ENCODE assay signal across 29 mouse cellular contexts in the genomic region with DNA sequence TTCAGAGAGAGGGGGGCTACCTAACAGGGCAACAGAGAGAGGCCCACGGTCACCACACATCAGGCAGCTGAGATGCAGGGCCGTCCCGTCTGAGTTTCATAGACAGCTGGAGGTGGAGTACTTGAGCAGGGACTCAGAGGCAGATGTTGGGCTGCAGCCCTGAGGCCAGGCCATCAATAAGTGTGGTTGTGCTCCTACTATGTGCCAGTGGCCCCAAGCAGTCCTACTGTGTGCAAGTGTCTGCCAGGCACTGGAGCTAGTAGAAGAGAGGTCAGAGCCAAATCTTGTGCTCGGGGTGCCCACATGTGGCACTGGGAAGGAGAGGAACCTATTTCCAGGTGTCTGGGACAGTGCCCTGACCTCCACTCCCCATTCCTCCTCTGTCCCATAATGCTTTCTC. TPM values are rescaled to one million over a fixed set of nuclear protein-coding genes. Genes with fewer than 3 reads are reported as not detected.
"Had no signal": no experiment of that assay in that cellular context is flagged by ENCODE, and none has a peak within 500 bp of the region (broad histone marks: within the 10 kb centered on the region; RNA-seq: fewer than 3 reads in every experiment).

No protein-coding gene starts in this region.

- H3K27ac ChIP-seq: embryonic facial prominence, embryonic 10.5 days; embryonic facial prominence, embryonic 12.5 days; embryonic facial prominence, embryonic 13.5 days; embryonic facial prominence, embryonic 15.5 days; forebrain, embryonic 10.5 days; forebrain, embryonic 12.5 days; forebrain, embryonic 13.5 days; forebrain, embryonic 15.5 days; gastrocnemius, adult 2 months; heart, adult 2 months; heart, embryonic 10.5 days had no signal

- H3K4me3 ChIP-seq: embryonic facial prominence, embryonic 10.5 days; embryonic facial prominence, embryonic 12.5 days; embryonic facial prominence, embryonic 13.5 days; embryonic facial prominence, embryonic 15.5 days; erythroblast, embryonic 14.5 days; forebrain, embryonic 10.5 days; forebrain, embryonic 12.5 days; forebrain, embryonic 13.5 days; forebrain, embryonic 15.5 days; gastrocnemius, adult 2 months; heart, adult 2 months; heart, embryonic 10.5 days had no signal

- H3K4me2 ChIP-seq: embryonic facial prominence, embryonic 12.5 days; embryonic facial prominence, embryonic 13.5 days; embryonic facial prominence, embryonic 15.5 days; forebrain, embryonic 12.5 days; forebrain, embryonic 13.5 days; forebrain, embryonic 15.5 days had no signal

- H3K9me3 ChIP-seq: embryonic facial prominence, embryonic 10.5 days; embryonic facial prominence, embryonic 12.5 days; embryonic facial prominence, embryonic 13.5 days; embryonic facial prominence, embryonic 15.5 days; forebrain, embryonic 10.5 days; forebrain, embryonic 12.5 days; forebrain, embryonic 13.5 days; forebrain, embryonic 15.5 days; heart, embryonic 10.5 days had no signal

- ATAC-seq: forebrain, embryonic 13.5 days; forebrain, embryonic 14.5 days; forebrain, embryonic 15.5 days; forebrain, embryonic 16.5 days; forebrain, postnatal 0 days had no signal

- H3K36me3 ChIP-seq: embryonic facial prominence, embryonic 10.5 days; embryonic facial prominence, embryonic 12.5 days; embryonic facial prominence, embryonic 13.5 days; embryonic facial prominence, embryonic 15.5 days; forebrain, embryonic 10.5 days; forebrain, embryonic 12.5 days; forebrain, embryonic 15.5 days; heart, embryonic 10.5 days had no signal

- H3K9ac ChIP-seq: embryonic facial prominence, embryonic 12.5 days; embryonic facial prominence, embryonic 13.5 days; embryonic facial prominence, embryonic 15.5 days; forebrain, embryonic 12.5 days; forebrain, embryonic 13.5 days; forebrain, embryonic 15.5 days; forebrain, postnatal 0 days had no signal

- DNase-seq: cerebellum, adult 9-10 months; cerebellum, adult 9-11 months; cerebellum, postnatal 10 days; cerebellum, postnatal 14 days; cerebellum, postnatal 25 days; cerebellum, postnatal 36 days; embryo, embryonic 11 days; forebrain, postnatal 0 days; gastrocnemius, adult 2 months; gastrocnemius, postnatal 10 days; gastrocnemius, postnatal 14 days; gastrocnemius, postnatal 25 days; gastrocnemius, postnatal 36 days; heart, adult 11 months; heart, adult 18-20 months; heart, adult 2 months had no signal

RNA-seq across cellular contexts. Expression of a gene that starts 18.1 kb away (rescaled TPM):
- total RNA-seq: common myeloid progenitor, adult 5-6 weeks had no signal
- polyA plus RNA-seq: erythroblast, embryonic 14.5 days had no signal
